Mouse (Mus musculus) kidney, embryonic 15.5 days (tissue): ENCODE measurements around the gene Rpl15. TPM values are rescaled to one million over a fixed set of nuclear protein-coding genes. Genes with fewer than 3 reads are reported as not detected.

Experiments
- ATAC-seq: fragments of 200-750 bp; cut with Nextera tagmentation; replicated peaks from 2 replicates; pipeline ENCODE4 v1.8.0; 2017; ENCODE audit warnings: moderate TSS enrichment; ENCODE audit not compliant: low FRiP score
- H3K27ac ChIP-seq: fragments of 300-500 bp; sonication (generic); 2 replicates; pipeline ENCODE4 v1.5.1; 2015; ENCODE audit warnings: mild to moderate bottlenecking, inconsistent platforms
- H3K27me3 ChIP-seq: fragments of 300-500 bp; sonication (generic); 2 replicates; pipeline ENCODE4 v1.6.1; 2015; ENCODE audit warnings: inconsistent platforms
- H3K36me3 ChIP-seq: fragments of 300-500 bp; sonication (generic); 2 replicates; pipeline ENCODE4 v1.6.1; 2015; ENCODE audit warnings: inconsistent platforms
- H3K4me1 ChIP-seq: fragments of 300-500 bp; sonication (generic); 2 replicates; pipeline ENCODE4 v1.6.1; 2015; ENCODE audit warnings: inconsistent platforms
- H3K4me2 ChIP-seq: fragments of 300-500 bp; sonication (generic); 2 replicates; pipeline ENCODE4 v1.6.1; 2015; ENCODE audit warnings: moderate library complexity, mild to moderate bottlenecking, inconsistent platforms
- H3K4me3 ChIP-seq: fragments of 300-500 bp; sonication (generic); replicated peaks from 2 replicates; pipeline ENCODE4 v1.5.1; 2015; ENCODE audit warnings: mild to moderate bottlenecking, inconsistent platforms
- H3K9ac ChIP-seq: fragments of 300-500 bp; sonication (generic); 2 replicates; pipeline ENCODE4 v1.6.1; 2015; ENCODE audit warnings: mild to moderate bottlenecking, inconsistent platforms
- H3K9me3 ChIP-seq: fragments of 300-500 bp; sonication (generic); replicated peaks from 2 replicates; pipeline ENCODE4 v1.6.1; 2016; ENCODE audit warnings: inconsistent platforms
- WGBS: fragments of 180-500 bp; shearing (Covaris S2); methylation state at CpG from one replicate; pipeline ENCODE4 v1.1.7; 2015; ENCODE audit warnings: mixed read lengths; 5-methylcytosine and 5-hydroxymethylcytosine counted together
- polyA plus RNA-seq: library from polyadenylated mRNA; unstranded; fragments of >200 nt; fragmentation: Nextera tagmentation; extraction: Ambion mirVana; gene quantifications from 2 replicates; pipeline ENCODE4 v1.2.1, GENCODE M21; 2015

Rpl15 gene
- 429 and 508 TPM in 2 replicates for polyA plus RNA-seq

DNA sequence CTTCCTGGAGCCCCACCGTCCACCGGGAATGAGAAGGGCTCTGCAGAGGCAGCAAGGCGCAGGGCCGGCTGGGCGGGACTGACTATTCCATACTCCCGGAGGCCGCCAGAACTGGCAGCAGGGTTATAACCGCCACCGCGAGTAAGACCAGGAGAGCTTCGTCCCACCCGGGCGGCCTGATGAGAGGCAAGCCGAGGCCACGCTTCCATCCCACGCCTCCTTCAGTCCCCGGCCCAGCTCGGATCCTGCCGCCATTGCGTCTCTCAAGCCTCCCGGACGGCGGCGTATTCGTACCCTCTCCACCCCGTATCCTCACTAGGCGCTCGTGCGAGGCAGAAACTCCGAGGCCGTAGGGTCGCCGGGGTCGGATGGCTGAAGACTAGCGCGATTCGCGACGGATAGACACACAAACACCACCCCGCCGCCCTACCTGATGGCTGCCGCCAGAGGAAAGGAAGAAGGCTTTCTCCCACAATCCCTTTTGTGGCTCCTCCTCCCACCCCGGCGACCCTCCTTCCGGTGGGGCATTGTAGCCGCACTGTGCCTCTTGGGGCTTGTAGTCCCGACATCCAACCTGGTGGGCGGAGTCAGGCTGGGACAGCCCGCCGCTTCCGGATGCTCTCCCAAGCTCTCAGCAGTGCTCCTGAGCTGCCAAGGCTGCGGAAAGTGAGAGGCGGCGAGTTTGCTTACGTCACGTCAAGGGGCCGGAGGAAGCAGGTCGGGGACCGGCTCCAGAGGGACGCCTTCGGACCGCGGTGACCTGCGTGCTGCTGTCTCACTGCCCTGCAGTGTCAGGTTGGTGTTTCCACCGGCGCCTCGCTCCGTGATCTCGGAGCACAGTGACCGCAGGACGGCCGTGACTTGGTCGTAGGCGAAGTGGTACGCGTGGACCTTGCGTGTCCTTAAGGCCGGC lies at the start of gene Rpl15, which contains the start of gene Nkiras1:
Rpl15 (minus strand) TSS at position 863 of the 913 bp plus-strand sequence.
Nkiras1 (plus strand) TSS at position 608 of the 913 bp plus-strand sequence.
- H3K36me3 ChIP-seq: peaks cover 32% of the 10 kb centered on the region
- WGBS: 0% methylated on average over 78 of the region's 78 CpGs

DNA sequence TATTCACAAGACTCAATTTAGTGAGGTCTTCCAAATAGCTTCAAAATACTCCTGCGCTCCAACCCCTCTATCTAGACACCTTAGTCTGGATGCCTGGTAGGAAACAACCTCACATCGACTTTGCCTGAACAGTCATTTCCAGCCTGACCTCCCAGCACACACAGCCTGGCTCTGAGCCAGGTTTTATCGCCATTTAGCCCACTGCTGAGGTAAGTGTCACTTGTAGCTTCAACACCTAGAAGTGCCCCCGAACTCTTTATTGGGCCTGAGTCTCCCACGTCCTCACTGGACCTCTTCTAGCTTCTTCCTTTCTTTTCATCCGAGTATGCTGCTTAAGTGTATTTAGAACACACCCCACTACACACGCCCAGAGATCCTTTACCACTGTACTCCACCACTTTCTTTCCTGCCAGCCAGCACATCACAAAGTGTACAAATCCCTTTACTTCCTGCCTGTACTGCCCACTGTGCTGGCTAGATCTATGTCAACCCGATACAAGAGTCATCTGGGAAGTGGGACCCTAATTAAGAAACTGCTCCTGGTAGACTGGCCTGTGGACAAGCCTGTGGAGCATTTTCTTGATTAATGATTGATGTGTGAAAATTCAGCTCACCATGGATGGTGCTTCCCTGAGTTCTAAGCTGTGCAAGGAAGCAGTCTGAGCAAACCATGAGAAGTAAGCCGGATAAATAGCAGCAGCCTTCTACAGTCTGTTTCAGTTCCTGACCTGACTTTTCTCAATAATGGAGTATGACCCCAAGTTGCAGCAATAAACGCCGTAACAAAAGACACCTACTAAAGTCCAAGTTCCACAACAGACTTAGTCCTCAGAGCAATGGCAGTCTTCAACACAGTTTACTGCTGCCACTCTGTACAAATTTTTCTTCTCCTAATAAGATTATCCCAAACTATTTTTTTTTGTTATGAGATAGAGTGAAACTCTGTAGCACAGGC lies 46.5 kb upstream of the Rpl15 start:
- Histone ChIP-seq H3K36me3 (peaks cover 7% of the 10 kb centered on the region; the same call in 1 of the 2 replicates), H3K9me3 (no peaks in the 10 kb centered on the region), H3K27ac (no peak overlapping the region), H3K9ac (no peak overlapping the region), H3K4me3 (no peak overlapping the region), H3K4me2 (no peak overlapping the region), H3K27me3 (no peaks in the 10 kb centered on the region), H3K4me1 (peaks cover 8% of the 10 kb centered on the region)
- ATAC-seq: no peak
- 63% methylated on average over 11 of the region's 11 CpGs for WGBS

More for the DNA sequence above, at the start of gene Rpl15, which contains the start of gene Nkiras1:
- H3K4me3 ChIP-seq: peak within 1 kb of the TSS; percentile 88
- H3K27me3 ChIP-seq: no peaks in the 10 kb centered on the region
- H3K9ac ChIP-seq: peak within 1 kb of the TSS; percentile 96
- H3K27ac ChIP-seq: peak within 1 kb of the TSS; percentile 84
- no peaks in the 10 kb centered on the region for H3K9me3 ChIP-seq
- peak; percentile 100 for ATAC-seq
- H3K4me1 ChIP-seq: peaks cover 15% of the 10 kb centered on the region
- peak within 1 kb of the TSS; percentile 76 for H3K4me2 ChIP-seq

DNA sequence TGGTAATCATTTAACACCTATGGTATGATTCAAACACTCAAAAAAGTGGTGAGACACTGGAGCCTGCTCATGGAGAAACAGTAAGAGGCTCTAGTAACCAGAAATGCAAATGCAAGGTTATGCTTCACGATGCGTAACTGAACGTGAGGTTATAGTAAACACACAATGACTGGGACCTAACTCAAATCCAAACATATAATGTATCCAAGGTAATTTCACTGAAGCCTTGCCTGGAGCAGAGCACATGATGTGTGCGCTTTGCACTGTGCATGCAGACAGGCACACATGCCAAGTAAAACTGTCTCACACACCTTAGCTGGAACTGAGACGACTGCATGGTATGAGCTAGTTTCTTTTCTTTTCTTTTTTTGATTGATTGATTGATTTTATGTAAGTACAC lies 33.0 kb upstream of the Rpl15 start:
- no peak overlapping the region for H3K4me3 ChIP-seq
- no peak overlapping the region for H3K4me2 ChIP-seq
- H3K4me1 ChIP-seq: peaks cover 5% of the 10 kb centered on the region; the same call in 1 of the 2 replicates
- ATAC-seq: peak; percentile 77
- 71% methylated on average over 5 of the region's 5 CpGs for WGBS
- H3K27me3 ChIP-seq: no peaks in the 10 kb centered on the region
- H3K36me3 ChIP-seq: peaks cover 12% of the 10 kb centered on the region
- H3K27ac ChIP-seq: 0 out of 2 replicates have a peak overlapping the region, but pooled peaks have one; percentile 32
- no peaks in the 10 kb centered on the region for H3K9me3 ChIP-seq
- no peak overlapping the region for H3K9ac ChIP-seq

DNA sequence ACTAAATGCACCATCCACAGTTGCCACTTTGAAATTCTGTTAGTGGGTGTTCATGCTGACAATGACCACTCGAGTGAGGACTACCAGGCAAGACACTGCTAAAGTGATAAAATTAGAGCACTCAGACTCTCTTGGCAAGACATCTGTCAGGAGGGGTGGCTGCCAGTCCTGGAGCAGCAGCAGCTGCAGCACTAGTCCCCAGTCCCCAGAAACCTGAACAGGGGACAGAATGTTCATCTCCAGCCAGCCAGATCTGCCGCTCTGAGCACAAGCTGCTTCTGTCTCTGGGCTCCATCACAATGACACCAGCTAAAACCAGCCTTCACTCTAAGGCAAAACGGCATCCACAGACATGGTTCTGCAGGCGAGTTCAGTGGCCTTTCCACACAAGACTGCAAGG lies 32.1 kb upstream of the Rpl15 start:
- 76% methylated on average over 4 of the region's 4 CpGs for WGBS
- no peak overlapping the region for H3K4me2 ChIP-seq
- H3K9me3 ChIP-seq: no peaks in the 10 kb centered on the region
- H3K4me3 ChIP-seq: no peak overlapping the region
- peaks cover 5% of the 10 kb centered on the region; the same call in 1 of the 2 replicates for H3K4me1 ChIP-seq
- H3K9ac ChIP-seq: 0 out of 2 replicates have a peak overlapping the region, but pooled peaks have one; percentile 10
- no peak overlapping the region for H3K27ac ChIP-seq
- ATAC-seq: no peak
- H3K36me3 ChIP-seq: peaks cover 12% of the 10 kb centered on the region
- H3K27me3 ChIP-seq: no peaks in the 10 kb centered on the region

- no peak overlapping the region for H3K4me2 ChIP-seq
- peaks cover 12% of the 10 kb centered on the region for H3K36me3 ChIP-seq
- H3K4me3 ChIP-seq: no peak overlapping the region
- no peak overlapping the region for H3K27ac ChIP-seq
- H3K9me3 ChIP-seq: no peaks in the 10 kb centered on the region
- peaks cover 5% of the 10 kb centered on the region; the same call in 1 of the 2 replicates for H3K4me1 ChIP-seq
- no peak for ATAC-seq
- H3K9ac ChIP-seq: no peak overlapping the region
- WGBS: 85% methylated on average over 3 of the region's 3 CpGs
- no peaks in the 10 kb centered on the region for H3K27me3 ChIP-seq
These were observed 31.6 kb upstream of the Rpl15 start for GRCm38 (mm10) chr14:18302750-18303149.

DNA sequence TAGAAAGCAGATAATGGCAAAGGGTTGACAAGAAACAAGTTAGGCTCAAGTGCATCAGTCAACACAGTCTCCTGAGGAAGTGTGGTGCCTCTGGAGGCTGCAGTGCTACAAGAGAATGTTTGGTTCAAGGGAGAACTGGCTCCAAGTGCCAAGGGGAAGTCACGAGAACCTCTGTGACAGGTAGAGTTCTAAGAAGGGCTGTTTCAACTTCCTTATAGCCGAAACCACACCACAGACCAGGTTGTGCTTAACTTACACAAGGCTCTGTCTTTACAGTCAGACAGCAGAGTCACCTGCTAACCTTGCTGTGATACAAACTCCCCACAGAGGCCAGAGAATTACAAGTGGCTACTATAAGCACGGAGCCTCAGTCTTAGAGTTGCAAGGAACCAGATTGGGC lies 30.4 kb upstream of the Rpl15 start:
- Histone ChIP-seq H3K27ac (no peak overlapping the region), H3K4me1 (peaks cover 5% of the 10 kb centered on the region; the same call in 1 of the 2 replicates), H3K4me3 (no peak overlapping the region), H3K4me2 (no peak overlapping the region), H3K9ac (no peak overlapping the region), H3K9me3 (no peaks in the 10 kb centered on the region), H3K36me3 (peaks cover 12% of the 10 kb centered on the region), H3K27me3 (no peaks in the 10 kb centered on the region)
- 86% methylated on average over 3 of the region's 3 CpGs for WGBS
- ATAC-seq: no peak

- no peak overlapping the region for H3K4me3 ChIP-seq
- H3K4me2 ChIP-seq: no peak overlapping the region
- H3K36me3 ChIP-seq: peaks cover 7% of the 10 kb centered on the region
- no peak for ATAC-seq
- H3K9ac ChIP-seq: no peak overlapping the region
- no peaks in the 10 kb centered on the region for H3K27me3 ChIP-seq
- H3K9me3 ChIP-seq: no peaks in the 10 kb centered on the region
- H3K27ac ChIP-seq: no peak overlapping the region
- 89% methylated on average over 2 of the region's 2 CpGs for WGBS
- peaks cover 5% of the 10 kb centered on the region; the same call in 1 of the 2 replicates for H3K4me1 ChIP-seq
These were observed 29.5 kb upstream of the Rpl15 start for GRCm38 (mm10) chr14:18300676-18301075.

GRCm38 (mm10) chr14:18298874-18299273 lies 27.7 kb upstream of the Rpl15 start:
- Histone ChIP-seq H3K4me2 (no peak overlapping the region), H3K36me3 (peaks cover 4% of the 10 kb centered on the region; the same call in 1 of the 2 replicates), H3K27ac (no peak overlapping the region), H3K9me3 (no peaks in the 10 kb centered on the region), H3K27me3 (no peaks in the 10 kb centered on the region), H3K4me3 (no peak overlapping the region), H3K9ac (no peak overlapping the region), H3K4me1 (peaks cover under 1% of the 10 kb centered on the region; the same call in 1 of the 2 replicates)
- ATAC-seq: no peak
- WGBS: 89% methylated on average over 2 of the region's 2 CpGs

DNA sequence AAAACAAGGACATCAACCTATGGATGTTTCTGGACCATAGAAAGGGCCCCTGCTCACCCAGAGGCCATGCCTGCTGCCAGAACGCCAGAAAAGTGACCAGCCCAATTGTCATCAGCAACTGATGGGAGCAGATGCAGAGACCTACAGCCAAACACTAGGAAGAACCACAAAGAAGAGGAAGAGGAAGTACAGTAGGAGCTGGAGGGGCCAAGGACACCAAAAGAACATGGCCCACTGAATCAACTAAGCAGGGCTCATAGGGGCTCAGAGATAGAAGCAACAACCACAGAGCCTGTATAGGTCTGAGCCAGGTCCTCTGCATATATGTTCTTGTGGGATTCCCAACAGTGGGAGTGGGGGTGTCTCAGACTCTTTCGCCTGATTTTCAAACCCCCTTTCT lies 26.2 kb upstream of the Rpl15 start:
- Histone ChIP-seq H3K36me3 (peaks cover 4% of the 10 kb centered on the region; the same call in 1 of the 2 replicates), H3K27ac (no peak overlapping the region), H3K4me2 (no peak overlapping the region), H3K9me3 (no peaks in the 10 kb centered on the region), H3K4me1 (no peaks in the 10 kb centered on the region), H3K4me3 (no peak overlapping the region), H3K27me3 (no peaks in the 10 kb centered on the region), H3K9ac (no peak overlapping the region)
- no peak for ATAC-seq
- 87% methylated on average over 2 of the region's 2 CpGs for WGBS

DNA sequence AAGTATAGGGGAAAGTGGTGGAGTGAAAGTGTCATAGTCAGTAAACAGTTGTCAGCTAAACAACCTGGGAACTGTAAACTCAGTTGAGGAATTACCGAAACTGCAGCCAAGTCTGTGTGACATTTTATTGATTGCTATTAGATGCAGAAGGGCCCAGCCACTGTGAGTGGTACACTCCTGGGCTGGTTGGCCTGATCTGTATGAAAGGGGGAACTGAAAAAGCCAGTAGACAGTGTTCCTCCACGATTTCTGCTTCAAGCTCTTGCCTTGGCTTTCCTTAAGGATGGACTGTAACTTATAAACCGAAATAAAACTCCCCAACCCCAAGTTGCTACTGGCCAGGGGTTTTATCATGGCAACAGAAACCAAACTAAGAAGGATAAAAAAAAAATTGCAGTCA lies 21.4 kb upstream of the Rpl15 start:
- no peaks in the 10 kb centered on the region for H3K27me3 ChIP-seq
- H3K4me1 ChIP-seq: no peaks in the 10 kb centered on the region
- H3K4me2 ChIP-seq: no peak overlapping the region
- WGBS: 81% methylated on average over 3 of the region's 3 CpGs
- no peaks in the 10 kb centered on the region for H3K36me3 ChIP-seq
- ATAC-seq: no peak
- no peak overlapping the region for H3K9ac ChIP-seq
- no peak overlapping the region for H3K27ac ChIP-seq
- no peak overlapping the region for H3K4me3 ChIP-seq
- no peaks in the 10 kb centered on the region for H3K9me3 ChIP-seq

- ATAC-seq: no peak
- no peak overlapping the region for H3K27ac ChIP-seq
- WGBS: 91% methylated on average over 3 of the region's 3 CpGs
- no peaks in the 10 kb centered on the region for H3K27me3 ChIP-seq
- H3K9ac ChIP-seq: no peak overlapping the region
- H3K36me3 ChIP-seq: no peaks in the 10 kb centered on the region
- no peak overlapping the region for H3K4me2 ChIP-seq
- no peak overlapping the region for H3K4me3 ChIP-seq
- H3K4me1 ChIP-seq: no peaks in the 10 kb centered on the region
- H3K9me3 ChIP-seq: no peaks in the 10 kb centered on the region
These were observed 20.9 kb upstream of the Rpl15 start for GRCm38 (mm10) chr14:18292111-18292510.
